Mouse (Mus musculus): ENCODE results near the gene Scamp1.

The Scamp1 gene

DNA sequence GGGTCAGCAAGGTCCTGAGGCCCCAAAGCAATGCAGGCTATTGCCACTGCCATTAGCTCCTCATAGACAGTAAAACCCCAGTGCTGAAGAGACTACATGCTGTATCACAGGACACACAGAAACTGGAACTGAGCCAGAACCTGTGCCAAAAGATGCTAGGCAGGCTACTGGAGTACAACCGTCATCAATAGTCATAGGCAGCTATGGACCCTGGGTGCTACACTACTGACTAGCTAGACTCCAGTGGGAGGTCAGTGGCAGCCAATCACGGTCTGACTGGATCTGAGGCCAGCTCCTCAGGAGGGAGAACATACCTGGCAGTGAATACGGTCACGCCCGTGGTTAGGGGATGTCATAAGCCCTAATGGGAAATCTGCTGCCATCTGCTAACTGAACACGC is 14.4 kb downstream of the Scamp1 start:
- DNase-seq (ENCODE audit: low spot score) = no peak

DNA sequence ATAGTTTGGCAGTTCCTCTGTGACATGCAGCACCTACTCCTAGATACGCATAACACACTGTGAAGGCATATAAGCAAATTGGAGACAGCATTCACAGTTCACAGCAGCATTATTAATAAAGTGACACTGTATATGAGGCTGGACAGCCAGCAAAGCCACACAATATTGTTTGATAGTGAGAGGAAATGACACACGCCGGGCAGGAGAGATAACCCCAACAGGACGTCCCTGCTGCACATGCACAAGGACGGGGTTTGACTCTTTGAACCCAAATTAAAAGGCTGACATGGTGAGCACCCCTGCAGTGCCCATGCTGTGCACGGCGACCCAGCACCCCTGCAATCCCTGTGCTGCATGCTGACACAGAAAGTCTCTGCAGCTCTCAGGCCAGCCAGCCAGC is 17.5 kb downstream of the Scamp1 start:
- no peak for DNase-seq (ENCODE audit: low spot score)

DNA sequence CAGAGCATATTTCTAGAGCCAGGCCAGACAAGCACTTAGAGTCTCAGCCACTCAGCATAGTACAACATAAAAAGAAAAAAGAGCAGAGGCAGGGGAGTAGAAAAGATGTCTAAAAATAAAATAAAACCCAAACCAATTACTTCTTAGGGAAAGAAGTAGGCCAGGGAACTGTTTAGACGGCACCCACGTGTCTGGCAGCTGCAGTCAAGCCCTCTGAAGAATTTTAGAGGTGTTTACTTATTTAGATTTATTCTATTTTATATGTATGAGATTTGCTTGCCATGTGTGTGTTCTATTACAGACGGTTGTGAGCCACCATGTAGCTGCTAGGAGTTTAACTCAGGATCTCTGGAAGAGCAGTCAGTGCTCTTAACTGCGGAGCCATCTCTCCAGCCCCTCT is 18.5 kb downstream of the Scamp1 start:
- no peak for DNase-seq (ENCODE audit: low spot score)

DNA sequence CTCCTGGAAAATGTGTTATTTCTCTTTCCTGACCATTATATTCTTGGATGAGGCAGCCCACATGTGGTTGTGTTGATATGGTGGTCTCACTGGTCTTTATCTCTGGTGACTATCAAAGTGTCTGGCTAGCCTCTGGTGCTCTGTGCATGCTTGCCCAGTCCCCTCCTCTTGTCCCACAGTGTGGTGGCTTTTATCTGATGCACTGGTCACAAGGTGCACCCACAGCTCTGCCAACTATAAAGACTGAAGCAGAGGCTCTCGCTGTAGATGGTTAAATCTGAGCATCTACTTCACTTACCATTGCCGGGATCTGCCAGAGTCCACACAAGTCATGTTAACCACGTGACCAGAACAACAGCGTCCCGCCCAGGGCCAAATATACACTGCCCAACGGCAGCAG is 19.1 kb downstream of the Scamp1 start:
- DNase-seq (ENCODE audit: low spot score) = no peak

DNA sequence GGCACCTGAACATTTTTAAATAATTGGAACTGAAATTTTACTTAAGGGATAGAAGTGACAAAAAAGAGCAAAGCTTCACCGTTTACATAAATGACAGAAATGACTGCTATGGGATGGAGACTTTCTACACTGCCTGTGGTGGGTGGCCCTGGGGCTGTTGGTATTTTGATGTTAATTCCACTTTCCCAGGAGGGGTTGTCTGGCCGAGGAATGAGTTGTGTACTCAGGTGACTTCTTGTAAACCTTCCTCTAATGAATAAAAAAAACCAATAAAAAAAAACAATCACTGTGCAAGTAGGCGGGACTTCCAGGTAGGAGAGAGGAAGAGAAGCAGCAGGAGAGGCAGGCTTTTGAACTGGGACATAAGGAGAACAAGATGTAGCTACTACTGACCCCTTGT is 20.4 kb downstream of the Scamp1 start:
- DNase-seq (ENCODE audit: low spot score) = no peak

DNA sequence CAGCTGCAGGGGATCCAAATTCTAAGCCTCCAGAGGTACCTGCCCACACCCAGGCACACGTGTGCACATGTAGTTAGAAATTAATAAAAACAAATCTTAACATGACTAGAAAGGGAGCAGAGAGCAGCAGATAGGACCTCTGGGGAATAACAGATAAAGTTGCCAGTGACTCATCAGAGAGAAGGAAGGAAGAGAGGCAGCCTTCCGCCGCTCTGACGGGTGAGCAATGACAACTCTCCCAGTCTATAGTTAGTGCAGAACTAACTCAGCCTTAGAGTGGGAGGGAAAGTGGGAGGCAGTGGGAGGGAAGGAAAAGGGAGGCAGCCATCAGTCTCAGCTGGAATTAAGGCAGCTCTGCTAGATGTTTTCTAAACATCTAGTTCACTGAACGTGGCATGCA is 21.7 kb downstream of the Scamp1 start:
- DNase-seq (ENCODE audit: low spot score) = no peak

DNA sequence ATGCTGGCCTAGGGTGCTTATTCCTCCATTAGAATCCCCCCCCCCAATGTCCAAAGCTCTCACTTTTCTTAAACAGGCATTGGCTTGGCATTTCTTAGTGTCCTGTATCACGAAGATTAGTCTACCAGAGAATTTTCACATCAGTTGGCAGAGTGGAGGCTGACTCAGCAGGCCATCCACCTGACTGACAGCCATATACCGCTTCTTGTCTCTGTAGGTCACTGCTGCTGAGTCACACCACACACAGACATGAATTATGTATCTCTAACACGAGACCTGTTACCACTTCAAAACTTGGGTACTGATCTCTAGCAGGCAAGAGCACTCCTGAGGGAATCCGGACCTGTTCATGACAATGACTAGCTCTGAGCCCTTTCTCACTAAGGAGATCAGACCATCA is 23.1 kb downstream of the Scamp1 start:
- no peak for DNase-seq (ENCODE audit: low spot score)

DNA sequence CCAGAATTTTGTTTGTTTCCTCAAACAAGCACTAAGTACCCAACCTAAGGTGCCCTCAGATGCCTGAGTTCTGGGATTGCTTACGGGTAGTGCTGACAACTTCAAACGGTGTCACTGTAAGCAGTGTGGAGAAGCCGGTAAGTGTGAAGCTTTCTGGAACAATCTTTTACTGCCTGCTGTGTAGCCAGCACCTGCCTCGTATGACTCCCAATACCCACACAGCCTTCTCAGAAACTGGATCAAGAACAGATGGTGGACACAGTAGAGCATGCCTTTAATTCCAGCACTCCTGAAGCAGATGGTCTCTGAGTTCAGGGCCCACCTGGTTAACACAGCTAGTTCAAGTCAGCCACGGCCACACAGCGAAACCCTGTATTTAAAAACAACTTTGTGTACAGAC is 24.0 kb downstream of the Scamp1 start:
- DNase-seq (ENCODE audit: low spot score) = no peak

DNA sequence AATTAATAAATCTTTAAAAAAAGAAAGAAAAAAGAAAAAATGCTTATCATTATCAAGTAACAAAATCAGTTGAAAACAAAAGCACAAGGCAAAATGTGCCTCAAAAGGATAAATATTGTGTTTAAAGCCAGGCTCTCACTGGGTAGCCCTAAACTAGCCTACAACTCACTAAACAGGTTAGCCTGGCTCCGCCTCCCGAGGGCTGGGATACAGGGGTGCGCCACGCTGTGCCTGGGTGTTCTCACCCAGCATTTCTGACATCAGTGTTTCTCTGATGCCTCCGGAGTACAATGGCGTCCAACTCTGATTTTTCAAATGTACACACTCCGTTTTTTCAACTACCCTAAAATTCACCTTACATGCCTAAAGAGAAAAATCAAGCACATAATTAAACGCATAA is 24.7 kb downstream of the Scamp1 start:
- no peak for DNase-seq (ENCODE audit: low spot score)

DNA sequence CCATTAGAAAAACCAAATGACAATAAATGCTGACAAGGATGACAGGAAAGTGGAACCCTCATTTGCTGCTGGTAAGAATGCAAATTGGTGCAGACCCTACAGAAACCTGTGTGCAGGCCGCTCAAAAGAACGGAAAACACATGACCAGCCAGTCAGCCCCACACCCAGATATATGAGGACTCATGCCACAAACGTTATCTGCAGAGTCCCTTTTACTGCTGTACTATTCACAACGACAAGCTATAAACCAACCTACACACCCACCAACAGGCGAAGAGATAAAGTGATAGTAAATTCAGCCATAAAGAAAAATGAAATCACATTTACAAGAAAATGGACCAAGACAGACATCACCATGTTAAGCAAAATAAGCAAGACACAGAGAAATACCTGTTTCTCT is 26.4 kb downstream of the Scamp1 start:
- no peak for DNase-seq (ENCODE audit: low spot score)

DNA sequence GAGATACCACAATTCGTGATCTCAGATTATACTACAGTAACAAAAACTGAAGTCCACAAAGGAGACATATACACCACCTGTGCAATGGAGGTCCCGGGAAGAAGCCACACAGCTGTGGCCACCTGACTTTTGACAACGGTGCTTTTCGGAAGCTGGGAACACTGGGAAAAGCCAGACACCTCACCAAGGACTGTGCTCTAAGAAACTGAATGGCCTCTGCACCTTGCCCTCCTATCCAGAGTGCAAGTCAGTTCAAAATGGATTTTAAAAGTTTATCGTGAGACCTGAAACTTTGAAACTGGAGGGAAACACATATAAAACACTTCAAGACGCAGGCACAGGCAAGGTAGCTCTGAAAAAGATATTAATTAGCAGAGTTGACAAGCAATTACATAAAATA is 27.1 kb downstream of the Scamp1 start:
- no peak for DNase-seq (ENCODE audit: low spot score)

DNA sequence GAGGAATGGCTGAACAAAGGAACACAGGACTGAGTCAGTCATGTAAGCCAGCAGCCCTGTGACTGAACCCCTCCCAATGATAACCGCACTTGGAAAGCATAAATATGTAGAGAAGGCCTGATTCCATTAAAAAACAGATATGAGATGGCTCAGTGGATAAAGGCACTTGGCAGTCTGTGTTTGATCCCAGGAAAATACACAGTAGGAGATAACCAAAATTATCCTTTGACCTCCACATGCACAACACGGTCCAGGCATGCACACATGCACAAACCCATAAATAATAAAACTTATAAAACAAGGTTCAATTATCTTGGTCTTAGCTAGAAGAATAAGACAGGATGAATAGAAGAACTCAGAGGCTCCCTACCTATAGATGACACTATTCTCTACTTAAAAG is 27.9 kb downstream of the Scamp1 start:
- no peak for DNase-seq (ENCODE audit: low spot score)

DNA sequence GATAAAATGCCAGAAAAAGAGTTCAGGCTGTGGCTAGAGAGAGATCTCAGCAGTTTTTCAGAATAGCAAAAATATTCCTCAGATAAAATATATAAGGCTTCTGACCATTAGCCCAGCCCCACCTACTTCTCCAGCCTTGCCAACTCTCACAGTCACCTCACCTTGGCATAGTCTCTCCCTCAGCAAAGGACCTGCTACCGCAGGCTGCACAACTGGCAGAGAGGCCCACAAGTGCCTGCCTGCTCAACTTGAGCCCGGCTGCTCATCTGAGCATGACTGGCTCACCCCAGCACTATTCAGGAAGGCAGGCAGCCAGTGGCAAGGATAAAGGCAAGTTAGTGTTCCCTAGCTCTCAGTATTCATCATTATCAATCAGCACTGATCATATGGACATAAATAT is 30.5 kb downstream of the Scamp1 start:
- no peak for DNase-seq (ENCODE audit: low spot score)

DNA sequence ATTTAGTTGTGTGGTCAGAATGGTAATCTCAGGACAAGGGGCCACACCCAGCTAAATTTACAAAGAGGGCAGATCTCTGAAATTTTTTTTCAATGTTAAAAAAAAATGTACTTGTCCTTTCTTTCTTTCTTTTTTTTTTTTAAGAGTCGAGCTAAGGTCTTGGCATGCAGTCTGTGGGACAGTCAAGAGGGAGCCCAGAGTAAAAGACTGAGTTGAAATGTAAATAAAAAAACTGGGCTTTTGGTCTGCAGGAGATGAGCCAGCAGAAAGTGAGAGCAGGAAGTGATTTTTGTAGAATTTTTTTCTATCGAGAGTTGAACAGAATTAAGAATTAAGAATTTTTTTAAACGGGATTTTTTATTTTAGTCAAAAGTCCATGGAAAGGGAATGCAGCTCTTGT is 31.4 kb downstream of the Scamp1 start:
- DNase-seq (ENCODE audit: low spot score) = no peak

DNA sequence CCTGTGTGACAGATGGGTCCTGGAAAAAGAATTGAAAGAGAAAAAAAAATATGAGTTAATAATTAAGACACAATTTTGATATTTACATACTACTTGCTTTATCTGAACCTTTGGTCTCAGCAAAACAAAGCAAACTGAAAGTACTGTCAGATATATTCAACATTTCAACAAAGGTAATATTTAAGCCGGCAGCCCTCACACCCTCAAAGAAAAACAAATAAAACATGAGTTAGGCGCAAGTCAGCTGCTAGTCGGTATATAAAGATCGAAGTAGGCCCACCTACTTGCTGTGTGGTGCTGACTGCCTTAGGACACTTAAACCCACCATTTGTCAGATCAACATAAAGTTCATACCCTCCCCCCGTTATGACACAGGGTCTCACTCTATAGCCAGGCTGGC is 32.6 kb downstream of the Scamp1 start:
- no peak for DNase-seq (ENCODE audit: low spot score)

DNA sequence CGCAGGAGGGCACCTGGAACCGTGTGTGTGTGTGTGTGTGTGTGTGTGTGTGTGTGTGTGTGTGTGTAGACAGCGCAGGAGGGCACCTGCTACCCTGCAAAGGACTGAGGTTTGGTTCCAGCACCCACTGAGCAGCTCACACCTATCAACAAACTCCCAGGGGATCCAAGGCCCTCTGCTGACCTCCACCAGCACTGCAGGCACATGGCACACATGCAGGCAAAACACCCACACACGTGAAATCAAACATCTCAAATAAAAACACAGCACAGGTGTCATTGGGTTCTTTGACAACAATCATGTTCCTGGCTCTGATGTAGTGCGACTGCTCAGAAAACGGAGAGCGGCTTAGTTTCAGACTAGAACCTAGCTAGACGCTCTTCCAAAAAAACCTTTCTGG is 34.9 kb downstream of the Scamp1 start:
- no peak for DNase-seq (ENCODE audit: low spot score)

DNA sequence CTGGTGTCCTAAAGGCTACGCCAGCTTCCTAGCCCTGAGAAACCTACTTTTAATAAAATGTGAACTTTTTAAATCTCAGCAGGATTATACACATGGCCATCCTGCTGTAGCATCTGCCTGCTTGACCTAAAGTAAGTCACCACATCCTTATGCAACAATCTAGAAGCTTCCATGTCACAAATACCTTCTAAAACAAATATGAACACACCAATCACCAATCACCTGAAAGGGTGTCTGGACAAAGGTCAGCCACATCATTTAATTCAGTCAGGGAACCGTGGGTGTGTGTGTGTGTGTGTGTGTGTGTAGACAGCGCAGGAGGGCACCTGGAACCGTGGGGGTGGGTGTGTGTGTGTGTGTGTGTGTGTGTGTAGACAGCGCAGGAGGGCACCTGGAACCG is 35.5 kb downstream of the Scamp1 start:
- no peak for DNase-seq (ENCODE audit: low spot score)

DNA sequence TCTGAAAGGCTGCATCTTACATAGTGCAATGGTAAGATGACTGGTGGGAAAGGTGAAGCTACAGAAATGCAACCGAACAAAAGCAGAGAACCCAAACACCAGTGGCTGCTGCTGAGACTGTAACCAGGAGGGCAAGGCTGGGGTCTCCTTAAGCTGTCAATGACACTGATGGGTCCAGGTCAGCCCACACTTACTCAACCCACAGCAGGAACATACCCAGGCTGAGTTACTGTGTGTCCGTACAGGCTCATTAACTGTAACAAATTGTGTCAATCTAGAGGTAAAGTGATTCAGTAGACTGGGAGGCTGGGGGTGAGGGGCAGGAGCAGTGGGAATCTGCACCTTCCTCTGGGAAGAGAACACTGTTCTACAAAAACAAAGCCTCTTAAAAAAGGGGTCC is 42.8 kb downstream of the Scamp1 start:
- DNase-seq (ENCODE audit: low spot score) = no peak

DNA sequence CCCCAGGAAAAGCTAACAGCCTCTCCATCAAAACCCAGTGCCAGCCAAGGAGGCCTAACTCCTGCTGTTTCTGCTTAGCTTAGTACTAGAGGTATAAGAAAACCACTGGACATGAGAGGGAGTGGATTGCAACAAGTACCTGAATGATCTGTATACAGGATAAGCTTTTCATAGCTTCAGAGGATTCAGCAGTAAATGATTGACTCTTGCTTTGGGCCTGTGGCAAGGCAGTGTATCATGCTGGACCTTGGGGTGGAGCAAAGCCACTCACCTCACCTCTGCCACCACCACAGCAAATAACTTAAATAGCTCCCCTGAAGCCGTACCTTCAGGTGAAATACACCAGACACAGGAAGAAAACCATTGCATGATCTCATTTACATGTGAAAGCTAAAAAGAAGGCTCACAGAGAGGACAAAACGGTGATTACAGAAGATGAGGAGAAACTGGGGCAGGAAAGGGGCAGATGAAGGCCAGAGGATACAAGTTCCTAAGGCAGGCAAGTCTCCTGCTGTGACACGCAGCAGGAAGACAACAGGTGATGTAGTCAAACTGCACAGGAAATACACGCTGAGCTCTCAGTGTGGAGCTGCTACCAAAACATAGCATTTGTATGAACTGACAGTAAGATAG is 43.6 kb downstream of the Scamp1 start:
- no peak for DNase-seq (ENCODE audit: low spot score)

DNA sequence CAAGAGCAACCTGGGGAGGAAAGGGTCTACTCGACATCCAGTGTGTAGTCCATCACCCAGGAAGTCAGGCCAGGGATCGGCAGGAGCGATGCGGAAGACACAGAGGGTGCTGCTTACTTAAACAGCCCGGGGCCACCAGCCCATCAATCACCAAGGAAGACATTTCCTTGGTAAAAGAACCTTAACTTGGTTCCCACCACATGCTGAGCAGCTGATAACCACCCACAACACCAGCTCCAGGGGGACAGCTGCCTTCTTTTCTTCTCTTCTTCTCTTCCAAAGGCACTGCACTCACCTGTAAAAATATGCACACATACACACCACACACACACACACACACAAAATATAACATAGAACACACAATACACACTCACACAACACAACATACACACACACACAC is 44.8 kb downstream of the Scamp1 start:
- DNase-seq (ENCODE audit: low spot score) = no peak

DNA sequence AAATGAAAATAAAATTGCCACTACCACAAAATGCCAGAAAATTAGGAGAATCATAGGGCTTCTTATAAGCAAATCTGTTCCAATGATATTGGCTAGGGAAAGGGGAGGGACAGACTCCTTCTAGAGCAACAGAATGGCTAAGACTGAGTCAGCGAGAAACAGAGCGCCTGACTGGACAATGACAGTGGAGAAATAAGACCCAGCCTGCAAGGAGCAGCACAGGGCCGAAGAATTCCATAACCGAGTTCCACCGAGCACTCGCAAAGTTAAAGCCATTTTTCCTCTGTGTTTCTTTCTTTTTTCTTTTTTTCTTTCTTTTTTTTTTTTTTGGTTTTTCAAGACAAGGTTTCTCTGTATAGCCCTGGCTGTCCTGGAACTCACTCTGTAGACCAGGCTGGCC is 45.5 kb downstream of the Scamp1 start:
- no peak for DNase-seq (ENCODE audit: low spot score)

DNA sequence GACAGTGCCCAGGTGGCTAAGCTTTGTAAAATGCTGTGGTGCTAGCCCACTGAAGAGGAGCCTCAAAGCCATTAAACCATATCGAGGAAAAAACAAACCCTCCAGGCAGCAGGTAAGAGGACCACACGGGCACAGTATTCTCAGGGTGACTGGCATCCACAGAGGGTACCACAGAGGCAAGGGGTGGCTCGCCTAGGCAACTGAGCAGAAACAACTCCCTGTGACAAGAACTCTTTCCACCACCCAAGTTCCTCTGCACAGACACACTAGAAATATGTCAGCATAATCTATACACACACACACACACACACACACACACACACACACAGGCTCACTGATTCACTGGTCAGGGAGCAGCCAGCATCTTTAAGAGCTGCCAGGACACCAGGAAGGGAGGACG is 46.2 kb downstream of the Scamp1 start:
- no peak for DNase-seq (ENCODE audit: low spot score)

DNA sequence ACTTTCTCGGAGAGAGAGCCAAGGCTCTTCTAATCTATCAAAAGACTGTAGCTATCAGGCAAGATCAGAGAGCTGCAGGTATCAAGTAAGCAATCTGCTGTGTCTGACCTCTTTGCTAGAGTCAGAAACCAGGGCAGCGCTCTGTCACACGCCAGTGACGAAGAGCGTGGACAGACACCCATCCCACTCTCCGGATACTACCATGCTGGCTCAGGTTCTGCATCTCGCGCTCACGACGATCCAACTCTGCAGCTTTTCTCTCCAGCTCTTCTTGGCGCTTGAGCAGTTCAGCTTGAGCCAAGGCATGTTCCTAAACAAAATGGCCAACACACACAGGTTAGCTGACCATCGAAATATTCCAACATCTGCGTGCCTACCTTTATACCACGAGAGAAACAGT is 53.8 kb downstream of the Scamp1 start:
- DNase-seq (ENCODE audit: low spot score) = no peak

DNA sequence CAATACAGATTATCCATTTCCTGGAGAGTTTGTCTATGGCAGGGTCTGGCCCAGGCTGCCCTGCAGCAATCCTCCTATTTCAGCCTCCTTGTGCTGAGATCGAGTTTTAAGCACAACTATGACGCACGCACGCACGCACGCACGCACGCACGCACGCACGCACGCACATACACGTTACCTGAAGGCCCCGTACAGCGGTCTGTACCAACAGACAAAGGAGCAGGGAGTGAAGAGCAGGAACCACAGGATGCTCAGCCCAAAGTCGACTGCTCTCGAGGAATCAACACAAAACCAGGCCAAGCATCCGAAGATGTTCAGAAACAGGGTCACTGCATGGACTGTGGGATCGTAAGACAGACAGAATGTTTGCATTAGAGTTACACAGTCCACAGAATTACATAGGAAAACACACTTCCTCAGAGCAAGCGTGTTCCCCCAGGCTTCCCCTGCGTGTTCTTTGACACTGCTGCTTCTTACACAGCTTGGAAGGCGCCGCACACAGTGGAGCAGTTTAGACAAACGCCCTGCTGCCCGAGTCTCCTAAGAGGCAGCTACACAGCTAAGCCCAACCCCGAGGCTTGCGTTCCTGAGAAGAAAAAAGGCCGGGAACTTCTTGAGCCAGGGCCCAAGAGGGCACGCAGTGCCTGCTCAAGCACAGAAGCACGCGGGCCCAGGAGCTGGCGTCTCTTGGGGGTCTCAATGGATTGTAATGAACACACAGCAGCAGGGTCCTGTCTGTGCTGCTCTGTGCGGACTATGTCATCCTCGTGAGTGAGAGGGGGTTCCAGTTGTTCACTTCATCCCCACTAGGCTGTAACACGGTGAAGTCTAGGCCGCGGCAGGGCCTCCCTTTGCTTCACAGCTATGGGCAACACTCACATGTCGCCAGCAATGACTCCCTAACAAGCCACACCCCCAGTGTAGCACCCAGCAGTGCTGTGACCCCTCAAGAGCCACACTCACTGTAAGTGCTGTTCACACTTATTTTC is 60.6 kb downstream of the Scamp1 start:
- no peak for DNase-seq (ENCODE audit: low spot score)
